Mouse (Mus musculus) gastrocnemius, adult 8-10 months (tissue): ENCODE results near the gene Rnf166. TPM values are rescaled to one million over a fixed set of nuclear protein-coding genes. Genes with fewer than 3 reads are reported as not detected.

ENCODE experiments used
- DNase-seq, 2 experiments: peaks; one replicate each; pipeline ENCODE4 v3.0.0; 2022; ENCODE audit warnings: low spot score in 2 of 2
- total RNA-seq, 4 experiments: library from RNA; stranded (reverse); gene quantifications; 2 replicates each; pipeline ENCODE4 v1.2.4; 2022

The Rnf166 gene
- total RNA-seq: 10 to 100 TPM; 29.9 to 37.5 (median 32.4) TPM

GRCm38 (mm10) chr8:122475580-122476320, at the start of gene Rnf166, which contains the start of gene Ctu2:
Gene Rnf166, minus strand, starts transcription at chr8:122476064.
Gene Ctu2, plus strand, starts transcription at chr8:122476143.
- peak; percentile 76 to 81 for DNase-seq

GRCm38 (mm10) chr8:122525004-122525403, 49.1 kb upstream of the Rnf166 start:
- no peak for DNase-seq

GRCm38 (mm10) chr8:122524506-122524905, 48.6 kb upstream of the Rnf166 start:
- no peak for DNase-seq

GRCm38 (mm10) chr8:122523652-122524360, 47.9 kb upstream of the Rnf166 start:
- DNase-seq: no peak

GRCm38 (mm10) chr8:122522796-122523651, 47.2 kb upstream of the Rnf166 start:
- peak in 1 of 2 experiments; percentile 37 for DNase-seq

- no peak for DNase-seq
Observed at GRCm38 (mm10) chr8:122520611-122521010, 44.7 kb upstream of the Rnf166 start.

GRCm38 (mm10) chr8:122517541-122518190, 41.8 kb upstream of the Rnf166 start:
- DNase-seq: no peak

- DNase-seq: no peak
Observed at GRCm38 (mm10) chr8:122515699-122516098, 39.8 kb upstream of the Rnf166 start.

- DNase-seq: no peak
Observed at GRCm38 (mm10) chr8:122512392-122512791, 36.5 kb upstream of the Rnf166 start.

GRCm38 (mm10) chr8:122511552-122511951, 35.7 kb upstream of the Rnf166 start:
- peak in 1 of 2 experiments; percentile 69 for DNase-seq

- DNase-seq: peak; percentile 70 to 77
Observed at GRCm38 (mm10) chr8:122500856-122501255, 25.0 kb upstream of the Rnf166 start.

- DNase-seq: no peak
Observed at GRCm38 (mm10) chr8:122497912-122498311, 22.0 kb upstream of the Rnf166 start.

- no peak for DNase-seq
Observed at GRCm38 (mm10) chr8:122497016-122497734, 21.3 kb upstream of the Rnf166 start.

GRCm38 (mm10) chr8:122488387-122488786, 12.5 kb upstream of the Rnf166 start:
- no peak for DNase-seq

- no peak for DNase-seq
Observed at GRCm38 (mm10) chr8:122484831-122485230, 9.0 kb upstream of the Rnf166 start.

- no peak for DNase-seq
Observed at GRCm38 (mm10) chr8:122483877-122484276, 8.0 kb upstream of the Rnf166 start.

- no peak for DNase-seq
Observed at GRCm38 (mm10) chr8:122482448-122482847, 6.6 kb upstream of the Rnf166 start.

GRCm38 (mm10) chr8:122474951-122475560, 808 bp downstream of the Rnf166 start:
- no peak for DNase-seq

- DNase-seq: no peak
Observed at GRCm38 (mm10) chr8:122473911-122474421, 1.9 kb downstream of the Rnf166 start.

GRCm38 (mm10) chr8:122470691-122471090, 5.2 kb downstream of the Rnf166 start:
- no peak for DNase-seq
